Mouse (Mus musculus) heart, adult 18-20 months (tissue): ENCODE results near the gene Pla2g5. TPM values are rescaled to one million over a fixed set of nuclear protein-coding genes. Genes with fewer than 3 reads are reported as not detected.
A peak's percentile ranks its signal among the peaks of the same experiment; 100 is the strongest.

Source experiments
- DNase-seq, 2 experiments: peaks; one replicate each; pipeline ENCODE4 v3.0.0; 2021 to 2022; ENCODE audit warnings: mixed read lengths in 1 of 2
- total RNA-seq, 2 experiments: library from RNA; stranded (reverse); gene quantifications; 2 replicates each; pipeline ENCODE4 v1.2.3; 2021

Pla2g5 gene
- total RNA-seq, 2 experiments from 2014 or later: 31.6 to 41.3 TPM

DNA sequence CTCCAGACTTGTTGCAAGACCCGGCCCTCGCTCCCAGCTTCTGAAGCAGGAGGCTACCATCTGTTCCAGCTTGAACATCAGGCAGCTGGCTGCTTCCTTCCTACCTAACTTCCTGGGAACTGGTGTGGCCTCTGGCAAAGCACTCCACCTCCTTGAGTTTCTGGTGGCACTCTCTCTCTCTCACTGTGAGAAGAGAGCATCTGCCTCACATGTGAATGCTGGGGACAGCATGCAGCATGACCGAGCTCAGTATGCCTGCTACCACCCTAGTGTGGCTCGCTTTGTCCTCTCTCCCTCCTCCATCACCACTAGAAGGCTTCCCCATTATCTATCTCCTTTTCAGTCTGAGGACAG, 66.1 kb downstream of the Pla2g5 start:
- no peak for DNase-seq

DNA sequence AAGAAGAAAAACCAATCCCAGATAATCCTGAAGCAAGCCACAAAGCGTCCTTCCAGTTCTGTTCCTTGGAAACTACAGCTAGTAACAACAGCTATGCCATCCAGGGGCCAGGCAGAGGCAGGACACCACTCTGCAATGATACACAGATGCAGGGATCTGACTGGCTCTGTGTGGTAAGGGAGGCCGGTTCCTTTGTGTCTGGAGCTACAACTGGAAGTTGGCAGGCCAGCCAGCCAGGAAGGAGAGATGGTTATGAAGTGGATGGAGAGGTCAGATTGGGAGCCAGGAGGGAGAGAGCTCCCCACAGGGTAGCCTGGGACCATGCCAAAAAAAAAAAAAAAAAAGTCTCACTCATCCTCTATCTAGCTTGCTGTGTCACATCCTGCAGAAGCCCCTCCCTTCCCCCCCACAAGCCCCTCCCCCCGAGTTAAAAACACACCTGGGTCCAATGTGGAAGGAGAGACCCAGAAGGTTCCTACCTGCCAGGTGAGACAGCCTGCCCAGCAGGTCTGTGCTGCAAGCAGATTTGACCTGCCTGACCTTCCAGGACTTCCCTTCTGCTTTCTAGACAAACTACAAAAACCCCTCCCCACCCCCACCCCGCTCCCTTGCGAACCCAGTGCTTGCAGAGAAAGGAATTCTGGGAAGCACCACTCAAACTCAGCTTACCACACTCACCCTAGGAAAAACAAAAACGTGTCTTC, 66.6 kb downstream of the Pla2g5 start:
- no peak for DNase-seq

DNA sequence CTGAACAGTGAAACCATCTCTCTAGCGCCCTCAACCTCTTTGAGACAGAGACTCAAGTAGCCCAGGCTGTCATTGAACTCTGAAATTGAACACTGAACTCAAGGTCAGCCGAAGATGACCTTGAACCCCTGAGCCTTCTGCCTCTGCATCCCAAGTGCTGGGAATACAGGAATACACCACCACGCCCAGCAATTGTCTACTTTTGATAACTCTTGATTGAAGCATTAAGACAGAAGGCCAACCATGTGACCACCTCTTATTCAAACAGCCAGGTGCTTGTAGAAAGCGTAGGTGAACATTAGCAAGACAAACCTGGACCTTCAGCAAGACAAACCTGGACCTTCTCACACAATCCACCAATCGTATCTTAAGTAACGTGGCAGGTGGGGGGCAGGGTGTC, 68.9 kb downstream of the Pla2g5 start:
- DNase-seq: no peak

DNA sequence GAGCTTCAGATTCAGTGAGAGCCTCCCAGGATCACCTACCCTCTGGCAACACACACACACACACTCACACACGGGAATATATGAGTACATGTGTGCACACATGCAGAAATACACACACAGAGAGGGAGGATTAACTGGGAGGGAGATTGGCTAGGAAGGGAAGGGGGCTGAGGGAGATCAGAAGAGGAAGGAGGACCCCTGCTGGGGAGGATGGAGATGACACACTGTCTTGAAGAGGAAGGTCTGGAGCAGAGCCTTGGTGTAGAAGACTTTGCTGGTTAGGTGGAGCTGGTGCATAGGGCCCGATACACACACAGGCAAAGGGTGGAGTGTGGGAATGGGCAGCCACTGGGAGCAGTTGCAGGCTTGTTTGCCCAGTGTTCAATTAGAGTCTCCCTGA, 70.0 kb downstream of the Pla2g5 start:
- peak; percentile 27 to 39 for DNase-seq

DNA sequence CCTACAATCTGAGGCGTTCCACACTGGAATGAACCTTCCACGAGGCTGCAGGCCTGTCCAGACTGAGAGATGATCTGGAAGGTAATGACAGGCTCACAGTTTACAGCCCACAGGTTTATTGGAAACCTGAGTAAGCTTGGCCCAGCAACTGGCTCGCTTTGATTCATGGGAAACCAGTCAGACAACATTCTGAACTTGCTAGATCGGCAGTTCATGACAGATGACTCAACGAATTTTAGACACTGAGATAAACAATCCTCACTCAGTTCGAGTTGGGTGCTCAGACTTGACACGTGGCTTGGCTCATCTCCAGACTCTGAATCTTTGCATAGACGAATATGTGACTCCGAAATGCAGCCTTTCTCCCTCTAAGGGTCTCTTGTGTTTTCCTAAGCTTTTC, 70.7 kb downstream of the Pla2g5 start:
- no peak for DNase-seq

DNA sequence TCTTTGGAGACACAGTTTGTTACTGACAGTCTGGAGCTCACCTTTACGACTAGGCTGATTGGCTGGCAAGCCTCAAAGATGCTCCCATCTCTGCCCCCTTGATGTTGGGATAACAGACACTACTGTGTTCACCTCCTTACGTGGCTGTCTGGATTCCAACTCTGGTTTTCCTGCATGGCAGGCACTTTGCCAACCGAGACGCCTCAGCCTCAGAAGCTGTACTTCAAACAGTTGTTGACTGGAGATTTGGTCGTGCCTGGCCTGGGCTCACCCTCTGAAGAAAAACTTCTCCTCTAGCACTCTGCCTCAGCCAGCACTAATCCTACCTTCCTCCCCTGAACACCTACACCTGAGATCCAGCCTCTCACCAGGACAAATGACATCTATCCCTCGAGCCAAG, 71.8 kb downstream of the Pla2g5 start:
- no peak for DNase-seq

DNA sequence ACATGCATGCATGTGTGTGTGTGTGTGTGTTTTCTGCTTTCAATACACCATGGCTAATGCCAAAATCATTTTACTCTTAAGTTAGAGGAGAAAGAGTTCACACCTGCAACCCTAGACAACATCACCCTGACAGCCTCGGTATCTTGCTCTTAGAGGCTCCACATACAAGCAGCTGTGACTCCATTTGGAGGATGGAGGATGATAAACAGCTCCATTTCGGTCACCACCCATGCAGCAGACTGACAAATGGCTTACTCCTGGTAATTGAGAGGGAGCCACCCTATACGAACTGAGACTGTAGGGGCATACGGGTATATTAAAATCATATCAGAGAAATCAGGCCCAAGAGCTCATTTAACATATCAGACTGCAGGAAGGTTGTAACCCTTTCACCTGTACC, 74.9 kb downstream of the Pla2g5 start:
- no peak for DNase-seq

DNA sequence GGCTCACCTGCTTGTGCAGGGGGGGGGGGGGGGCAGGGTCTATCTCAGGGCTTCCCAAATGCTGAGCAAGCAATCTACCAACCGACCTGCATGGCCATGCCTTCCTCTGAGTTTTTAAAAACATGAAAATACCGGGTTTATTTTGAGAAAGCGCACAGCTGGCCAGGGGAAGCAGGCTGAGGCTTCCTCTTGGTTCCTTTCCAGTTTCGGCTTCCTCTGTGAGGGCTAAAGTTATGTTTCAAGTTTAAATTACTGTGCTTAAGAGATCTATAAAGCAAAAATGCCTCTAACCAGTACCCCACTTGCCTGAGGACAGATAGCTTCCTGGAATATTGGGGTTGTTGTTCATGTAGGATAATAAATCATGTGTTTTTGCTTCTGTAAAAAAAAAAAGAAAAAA, 77.1 kb downstream of the Pla2g5 start:
- DNase-seq: peak; percentile 23 to 48

DNA sequence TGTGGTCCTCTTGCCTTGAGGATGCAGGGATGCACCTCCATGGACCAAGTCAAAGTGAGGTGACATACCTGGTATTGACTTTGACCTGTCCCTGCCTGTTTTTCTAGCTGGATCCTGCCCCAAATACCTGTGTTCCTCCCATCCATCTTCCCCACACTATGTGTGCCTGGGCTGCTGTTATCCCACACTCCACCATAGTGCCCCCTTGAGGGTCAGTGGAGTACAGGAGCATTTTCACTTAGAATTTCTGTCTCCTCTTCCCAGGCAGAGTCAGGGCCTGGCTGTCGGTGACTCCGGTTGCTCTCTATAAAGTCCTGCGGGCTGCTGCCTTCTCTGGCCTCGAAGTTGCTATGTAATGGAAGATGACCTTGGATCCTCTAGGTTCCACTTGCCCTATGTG, 77.6 kb downstream of the Pla2g5 start:
- DNase-seq: no peak

DNA sequence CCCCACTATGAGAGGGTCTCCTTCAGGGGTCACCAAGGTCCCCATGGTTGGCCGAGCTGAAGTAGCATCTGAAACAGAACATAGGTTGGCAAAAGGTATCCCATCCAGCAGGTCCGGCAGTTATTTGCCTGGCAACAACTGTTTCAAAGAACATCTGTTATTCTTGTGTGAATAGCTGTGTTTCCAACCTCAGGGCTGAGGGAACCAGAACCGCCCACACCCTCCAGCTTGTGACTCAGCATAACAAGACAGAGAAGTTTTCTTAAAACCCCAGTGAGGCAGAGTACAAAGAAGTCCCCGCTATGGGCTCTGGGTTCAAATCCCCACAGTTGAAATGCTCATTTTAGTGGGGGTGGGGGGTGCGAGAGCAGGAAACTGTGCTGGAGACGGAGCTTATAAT, 81.2 kb downstream of the Pla2g5 start:
- peak in 1 of 2 experiments; percentile 23 for DNase-seq

DNA sequence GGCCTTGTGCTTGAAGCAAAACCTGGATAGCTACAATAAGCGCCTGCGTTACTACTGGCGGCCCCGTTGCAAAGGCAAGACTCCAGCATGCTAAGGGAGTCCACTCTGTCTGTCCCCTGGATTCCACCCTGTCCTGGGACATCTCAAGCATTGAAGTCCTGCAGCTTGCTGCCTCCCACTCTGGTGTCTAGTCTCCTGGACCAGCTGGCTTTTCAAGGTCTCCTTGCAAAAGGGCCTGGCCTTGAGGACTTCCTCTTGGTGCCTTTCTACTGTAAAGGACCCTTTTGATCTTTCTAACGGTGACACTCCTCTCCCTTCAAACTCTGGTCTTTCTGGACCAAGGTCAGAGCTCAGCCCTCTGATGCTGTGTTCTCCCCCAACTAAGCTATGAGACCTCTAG, 83.0 kb downstream of the Pla2g5 start:
- no peak for DNase-seq

DNA sequence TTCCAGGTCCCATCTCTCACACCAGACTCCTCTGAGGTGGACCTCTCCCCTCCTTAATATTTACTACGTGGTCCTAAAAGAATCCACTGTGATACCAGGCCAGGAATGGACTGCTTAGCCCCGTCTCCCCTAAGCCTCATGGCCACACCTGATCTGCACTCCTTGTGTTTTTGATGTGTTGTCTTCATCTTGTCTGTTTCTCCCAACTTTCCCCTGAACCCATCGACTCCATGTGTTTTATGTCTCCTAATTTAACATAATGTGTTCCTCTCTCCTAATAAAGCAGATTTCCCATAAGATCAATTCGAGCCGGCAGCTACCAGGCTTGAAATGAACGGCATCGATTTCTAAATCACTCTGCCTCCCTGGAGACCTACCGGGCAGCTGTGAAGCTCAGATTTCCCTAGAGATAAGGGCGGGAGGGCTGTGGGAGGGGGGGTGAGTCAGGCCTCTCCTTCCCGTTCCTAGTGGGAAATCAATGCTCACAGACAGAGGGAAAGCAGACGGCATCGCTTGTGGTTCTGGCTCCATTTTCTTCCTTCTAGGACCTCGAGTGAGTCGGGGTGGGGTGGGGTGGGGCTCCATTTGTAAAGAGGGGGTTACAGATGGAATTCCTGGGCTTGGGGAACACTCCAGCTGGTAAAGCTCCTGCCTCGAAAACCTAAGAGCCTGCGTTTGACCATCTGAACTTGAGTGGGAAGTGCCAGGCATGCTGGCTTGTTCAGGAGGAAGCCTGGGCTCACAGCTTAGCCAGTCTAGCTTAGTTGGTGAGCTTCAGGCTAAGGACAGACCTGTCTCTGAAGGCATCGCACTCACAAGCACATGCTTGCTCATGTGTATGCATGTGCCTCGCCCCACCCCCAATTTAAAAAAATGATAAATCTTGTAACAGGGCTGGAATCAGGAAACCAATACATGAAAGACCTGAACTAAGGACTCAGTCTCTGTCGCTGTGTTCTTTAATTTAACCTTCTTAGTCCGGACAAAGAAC, 85.6 kb downstream of the Pla2g5 start:
- DNase-seq: no peak

DNA sequence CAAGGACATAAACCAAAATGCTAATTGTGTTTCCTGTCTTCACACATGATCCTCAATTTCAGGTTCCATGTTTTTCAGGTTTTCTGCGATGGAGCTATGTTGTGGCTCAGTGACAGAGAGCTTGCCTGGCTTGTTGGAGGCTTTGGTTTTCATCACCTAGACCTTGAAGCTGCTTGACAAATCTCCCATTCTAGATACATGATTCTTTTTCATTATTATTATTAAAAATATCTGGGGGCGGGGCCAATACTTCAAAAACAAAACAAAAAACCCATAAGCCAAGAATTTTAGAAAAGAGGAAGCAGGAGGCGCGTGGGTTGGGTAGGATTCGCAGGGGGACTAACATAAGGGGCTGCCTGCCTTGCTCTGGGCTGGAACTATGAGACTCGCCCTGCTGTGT, 87.8 kb downstream of the Pla2g5 start, which contains the start of gene Pla2g2d:
Gene Pla2g2d, plus strand, starts transcription at position 301 of the 400 bp plus-strand sequence.
- no peak for DNase-seq

DNA sequence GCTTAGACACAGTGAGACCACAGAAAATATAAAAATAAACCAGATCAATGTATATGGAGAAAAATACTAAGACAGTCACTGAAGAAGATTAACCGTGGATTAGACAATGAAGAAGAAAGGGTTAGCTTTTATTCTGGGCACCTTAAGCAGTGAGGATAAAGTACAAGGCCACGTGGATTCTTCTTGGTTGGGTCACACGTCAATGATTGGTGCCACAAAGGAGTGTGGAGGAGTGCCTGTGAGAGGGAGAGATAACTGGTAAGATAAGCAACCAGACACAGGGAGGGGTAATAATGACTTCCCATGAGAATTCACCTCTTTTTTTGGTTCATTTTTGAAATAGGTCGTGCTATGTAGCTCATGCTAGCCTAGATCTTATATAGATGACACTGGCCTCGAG, 90.9 kb downstream of the Pla2g5 start:
- DNase-seq: no peak

DNA sequence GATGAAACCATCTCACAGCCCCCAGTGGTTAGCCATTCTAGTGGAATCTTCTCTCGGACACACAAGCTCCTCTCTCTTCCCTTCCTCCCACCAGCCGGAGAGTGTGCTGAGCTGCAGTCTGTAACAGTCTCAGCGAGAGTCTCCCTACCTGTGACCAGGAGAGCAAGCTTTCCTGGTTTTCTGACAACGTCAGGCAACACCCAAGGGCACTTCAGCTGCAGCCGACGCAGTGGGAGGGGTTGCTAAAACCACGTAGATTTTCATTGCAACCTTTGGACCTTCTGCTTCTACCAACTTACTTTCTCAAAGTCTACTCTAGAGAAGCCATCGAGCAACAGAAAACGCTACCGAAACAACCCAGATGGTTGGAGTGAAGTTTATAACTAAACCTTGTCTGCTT, 91.3 kb downstream of the Pla2g5 start:
- no peak for DNase-seq

DNA sequence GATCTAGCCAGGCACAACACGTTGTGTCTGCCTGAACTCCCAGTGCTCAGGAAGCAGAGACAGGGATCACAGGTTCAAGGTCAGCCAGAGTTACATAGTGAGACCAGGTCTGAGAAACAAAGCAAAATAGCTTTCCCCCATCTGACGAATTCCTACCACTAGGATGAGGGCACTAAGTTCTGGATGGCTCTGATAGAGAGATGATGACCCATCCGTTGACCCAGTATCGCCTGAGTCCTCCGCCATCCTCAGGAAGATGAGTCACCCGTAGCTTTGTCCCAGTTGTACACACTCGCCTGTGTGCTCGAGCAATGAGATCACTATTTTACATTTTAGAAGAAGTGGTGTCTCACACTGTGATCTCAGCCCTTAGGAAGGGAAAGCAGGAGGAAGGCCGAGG, 101.0 kb downstream of the Pla2g5 start:
- no peak for DNase-seq

DNA sequence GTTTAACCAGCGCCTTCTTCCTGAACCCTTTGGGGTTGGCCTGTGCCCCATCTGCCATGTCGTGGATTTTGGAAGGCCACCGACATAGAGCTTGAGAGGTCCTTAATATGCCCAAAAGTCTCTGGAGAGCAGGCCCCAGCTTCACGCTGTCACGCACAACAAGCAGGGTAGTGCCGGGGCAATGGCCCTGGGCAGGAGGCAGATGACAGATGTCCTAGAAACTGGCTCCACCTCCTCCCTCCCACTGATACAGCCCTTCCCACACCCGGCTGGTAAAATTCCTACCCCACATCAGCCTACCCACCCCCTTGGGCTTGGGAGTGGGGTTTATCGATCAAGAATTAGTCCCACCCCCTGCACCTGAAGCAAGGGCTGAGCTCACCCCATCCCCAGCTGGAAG, 105.9 kb downstream of the Pla2g5 start, which contains the start of gene Pla2g2f:
Gene Pla2g2f, minus strand, starts transcription at position 211 of the 400 bp plus-strand sequence.
- no peak for DNase-seq

DNA sequence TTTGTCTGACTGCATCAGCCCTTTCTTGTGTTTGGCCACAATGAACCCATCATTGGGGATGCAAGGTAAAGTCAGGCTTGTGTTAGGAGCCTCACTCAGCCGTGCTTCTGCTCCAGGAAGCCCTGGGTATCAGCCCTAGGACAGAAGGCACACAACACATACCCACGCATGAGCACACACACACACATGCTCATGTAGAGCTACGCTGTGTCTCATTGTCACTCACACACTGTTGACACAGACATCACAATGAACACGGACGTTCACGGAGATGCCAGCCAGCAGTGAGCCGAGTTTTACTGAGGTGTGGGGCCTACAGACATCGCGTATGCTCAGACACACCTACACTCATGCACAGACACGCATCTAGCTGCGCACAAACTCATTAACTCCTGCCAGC, 107.3 kb downstream of the Pla2g5 start:
- DNase-seq: no peak

DNA sequence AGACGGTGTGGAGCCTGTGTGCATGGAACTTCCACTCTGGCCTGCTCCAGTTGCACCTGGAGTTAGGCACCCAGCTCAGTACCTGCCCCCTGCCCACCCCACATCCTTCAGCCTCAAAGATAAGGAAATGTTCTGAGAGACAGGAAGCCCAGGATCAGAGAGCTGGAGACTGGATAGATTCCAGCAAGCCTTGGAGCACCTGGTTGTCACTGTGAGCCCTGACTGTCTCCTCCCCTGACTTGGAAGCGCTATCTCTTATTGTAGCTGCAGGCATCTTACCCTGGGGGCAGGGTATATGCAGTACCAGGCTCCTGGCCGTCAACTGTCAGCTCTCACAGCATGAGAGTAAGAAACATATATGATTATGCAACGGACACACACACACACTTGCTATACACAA, 107.8 kb downstream of the Pla2g5 start:
- no peak for DNase-seq

DNA sequence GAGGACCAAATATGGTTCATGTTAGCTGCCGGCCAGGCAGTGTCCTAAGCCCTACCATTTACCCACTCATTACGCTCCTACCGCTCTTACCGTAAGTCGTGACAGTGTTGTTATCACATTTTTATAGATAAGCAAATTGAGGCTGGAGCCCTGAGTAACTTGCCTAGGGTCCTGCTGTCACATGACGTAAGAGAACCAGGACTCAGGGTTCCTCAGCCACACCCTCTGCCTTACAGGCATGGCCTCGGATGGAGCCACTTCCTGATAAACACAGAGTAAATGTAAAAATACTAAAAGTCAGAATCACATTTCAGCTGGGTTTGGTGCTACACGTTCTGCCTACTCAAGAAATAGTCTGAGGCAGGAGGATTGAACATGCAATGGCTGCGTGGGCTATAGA, 108.8 kb downstream of the Pla2g5 start:
- DNase-seq: no peak

DNA sequence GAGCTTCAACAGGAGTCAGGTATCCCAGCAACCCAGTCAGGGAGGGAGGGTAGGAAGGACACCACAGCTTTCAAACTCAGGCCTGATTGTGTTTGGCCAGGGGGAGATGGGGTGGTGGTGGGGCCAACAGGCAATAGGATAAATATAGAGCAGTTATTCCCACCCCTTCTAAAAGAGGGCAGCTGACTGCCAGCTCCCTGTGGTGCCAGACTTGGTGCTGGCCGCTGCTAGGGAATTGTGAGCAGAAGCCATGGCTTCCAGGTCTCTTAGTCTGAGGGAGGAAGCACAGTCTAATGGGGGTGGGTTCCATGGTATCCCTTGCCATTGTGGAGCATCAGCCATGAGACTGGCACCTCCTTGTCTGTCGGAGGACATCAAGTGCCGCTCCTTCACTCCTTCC, 109.7 kb downstream of the Pla2g5 start:
- peak in 1 of 2 experiments; percentile 32 for DNase-seq

DNA sequence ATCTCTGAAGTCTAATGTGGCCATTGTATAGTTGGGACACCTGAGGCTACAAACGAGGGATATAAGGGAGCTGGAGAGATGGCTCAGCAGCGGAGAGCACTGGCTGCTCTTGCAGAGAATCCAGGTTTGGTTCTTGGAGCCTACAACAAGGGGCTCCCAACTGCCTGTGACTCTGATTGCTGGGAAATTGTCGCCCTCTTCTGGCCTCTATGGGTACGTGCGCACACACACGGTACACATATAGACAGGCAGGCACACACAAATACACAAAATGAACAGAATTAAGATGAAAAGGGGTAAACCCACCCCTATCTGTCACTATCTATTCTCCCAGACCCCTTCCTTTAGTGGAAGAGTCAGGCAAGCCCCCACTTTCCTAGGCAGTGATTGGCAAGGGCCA, 110.7 kb downstream of the Pla2g5 start:
- DNase-seq: no peak
